12 mouse cellular contexts compared by ENCODE assay signal in the genomic region with DNA sequence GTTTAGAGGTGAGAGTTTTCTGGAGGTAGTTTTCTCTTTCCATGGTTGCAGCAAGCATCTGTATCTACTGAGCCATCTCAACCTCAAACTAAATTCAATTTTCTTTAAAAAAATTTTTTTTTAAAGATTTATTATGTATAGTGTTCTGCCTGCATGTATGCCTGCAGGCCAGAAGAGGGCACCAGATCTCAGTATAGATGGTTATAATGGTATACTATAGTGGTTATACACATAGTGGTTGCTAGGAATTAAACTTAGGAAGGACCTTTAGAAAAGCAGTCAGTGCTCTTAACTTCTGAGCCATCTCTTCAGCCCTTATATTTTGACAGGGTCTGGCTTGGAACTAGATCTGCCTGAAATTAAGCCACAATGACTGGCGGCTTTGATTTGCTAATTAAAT. TPM values are rescaled to one million over a fixed set of nuclear protein-coding genes. Genes with fewer than 3 reads are reported as not detected.
DNase-seq lines count a peak whose midpoint lies in the region; ATAC-seq and TF ChIP-seq lines count a peak whose summit lies in the region.
"Had no signal": no experiment of that assay in that cellular context is flagged by ENCODE, and none has a peak within 500 bp of the region (broad histone marks: within the 10 kb centered on the region; RNA-seq: fewer than 3 reads in every experiment).

No protein-coding gene starts in this region.

- H3K9ac ChIP-seq in heart, adult 2 months (ENCODE audit: low read depth, low read length): no peak overlapping the region
- no peak overlapping the region for H3K9ac ChIP-seq in lung, embryonic 14.5 days
- H3K9ac ChIP-seq: embryonic facial prominence, embryonic 12.5 days; lung, embryonic 15.5 days had no signal

- no peak for TF ChIP-seq POLR2A in heart, adult 2 months (IDR thresholded peaks at IDR 0.05; ENCODE audit: insufficient read depth, low read depth, low read length)

- TF ChIP-seq EP300 in heart, adult 2 months (IDR thresholded peaks at IDR 0.05; ENCODE audit: insufficient read depth, low read depth, low read length): no peak

- no peaks in the 10 kb centered on the region for H3K9me3 ChIP-seq in lung, embryonic 14.5 days (ENCODE audit: low read depth, low read length)
- H3K9me3 ChIP-seq: embryonic facial prominence, embryonic 12.5 days; lung, embryonic 15.5 days had no signal

- peak; percentile 71 for TF ChIP-seq CTCF in heart, adult 2 months (IDR thresholded peaks at IDR 0.05)
- TF ChIP-seq CTCF in lung, embryonic 14.5 days (IDR thresholded peaks at IDR 0.05; ENCODE audit: low read depth): peak; percentile 37

- H3K79me2 ChIP-seq in heart, adult 2 months (replicated peaks; ENCODE audit: control insufficient read depth, insufficient read depth, low read length): no peaks in the 10 kb centered on the region

- WGBS in heart, adult 2 months: 100% methylated on average over 1 of the region's 1 CpGs
- 91% methylated on average over 1 of the region's 1 CpGs for WGBS in lung, embryonic 14.5 days

- H3K36me3 ChIP-seq in heart, adult 2 months (ENCODE audit: control insufficient read depth, insufficient read depth, low read length): peaks cover 10% of the 10 kb centered on the region
- peaks cover 50% of the 10 kb centered on the region for H3K36me3 ChIP-seq in lung, embryonic 14.5 days (ENCODE audit: insufficient read depth)

- no peaks in the 10 kb centered on the region for H3K27me3 ChIP-seq in heart, adult 2 months (ENCODE audit: control insufficient read depth, insufficient read depth, low read length)
- no peaks in the 10 kb centered on the region for H3K27me3 ChIP-seq in lung, embryonic 14.5 days (ENCODE audit: insufficient read depth, low read length)
- H3K27me3 ChIP-seq: embryonic facial prominence, embryonic 12.5 days; lung, embryonic 15.5 days had no signal

- H3K4me3 ChIP-seq in heart, adult 2 months: no peak overlapping the region
- H3K4me3 ChIP-seq in lung, embryonic 14.5 days (ENCODE audit: low read depth, low read length): no peak overlapping the region
- H3K4me3 ChIP-seq: embryonic facial prominence, embryonic 12.5 days; lung, embryonic 15.5 days had no signal

- peaks cover 3% of the 10 kb centered on the region for H3K4me1 ChIP-seq in heart, adult 2 months (ENCODE audit: control insufficient read depth, insufficient read depth, low read length)
- H3K4me1 ChIP-seq in lung, embryonic 14.5 days (ENCODE audit: insufficient read depth): 0 out of 2 replicates have a peak, but pooled peaks cover 2% of the 10 kb centered on the region

- no peak overlapping the region for H3K27ac ChIP-seq in heart, adult 2 months
- H3K27ac ChIP-seq in lung, embryonic 14.5 days (ENCODE audit: low read depth): no peak overlapping the region
- H3K27ac ChIP-seq: embryonic facial prominence, embryonic 12.5 days; lung, embryonic 15.5 days had no signal

- intact Hi-C loops in heart, adult 2 months (cut with DNase I): no loop called here
- intact Hi-C loops in left cerebral cortex, postnatal 36 days (cut with DNase I): no loop called here

- H3K4me2 ChIP-seq in lung, embryonic 14.5 days: no peak overlapping the region
- H3K4me2 ChIP-seq: embryonic facial prominence, embryonic 12.5 days; lung, embryonic 15.5 days had no signal

- no peak for ATAC-seq in lung, embryonic 14.5 days (ENCODE audit: insufficient read depth)
- peak; percentile 73 for ATAC-seq in CD4-positive, CD25-positive, alpha-beta regulatory T cell, adult 4 months
- ATAC-seq in megakaryocyte, adult 5-6 weeks (ENCODE audit: poor library complexity, severe bottlenecking): peak; percentile 52; the same call in 1 of the 2 replicates
- ATAC-seq: forebrain, embryonic 16.5 days had no signal

- no peak for DNase-seq in heart, adult 2 months
- DNase-seq in heart, adult 9 months (ENCODE audit: low spot score in 2 of 2): no peak
- DNase-seq in lung, embryonic 14.5 days: peak; percentile 22
- no peak for DNase-seq in lung, postnatal 4 days
- DNase-seq in frontal cortex, postnatal 25 days (ENCODE audit: low spot score in 2 of 2): no peak
- no peak for DNase-seq in left cerebral cortex, postnatal 36 days (ENCODE audit: low spot score in 2 of 2)
- DNase-seq: cerebellum, adult 11-12 months had no signal

RNA-seq across cellular contexts. Expression of gene Gm49383, which starts 6.4 kb away (rescaled TPM):
- total RNA-seq in heart, adult 2 months (2021): 1 to 10 TPM; 2.2 to 3.1 TPM
- polyA plus RNA-seq in heart, adult 2 months (2012; rRNA removed): 1.00 and 2.1 TPM in 2 replicates
- 31.4 and 31.6 TPM in 2 replicates for polyA plus RNA-seq in lung, embryonic 14.5 days (2014; fragmentation: Nextera tagmentation; extraction: Ambion mirVana)
- polyA plus RNA-seq in CD4-positive, CD25-positive, alpha-beta regulatory T cell, adult 4 months (2017; shearing (Covaris generic)): 10 to 100 TPM in 1 of 2 experiments, 1 to 10 TPM in 1; 8.3 to 10.7 TPM
- total RNA-seq in megakaryocyte, adult 5-6 weeks (2015): 1.8 and 4.7 TPM in 2 replicates
- 18.6 and 18.8 TPM in 2 replicates for total RNA-seq in megakaryocyte, adult 5-6 weeks (2017)
- 1 to 10 TPM; 2.1 to 5.6 TPM for total RNA-seq in left cerebral cortex, postnatal 36 days (2021)

RNA-seq across cellular contexts. Expression of gene Mgat2, which starts 6.6 kb away (rescaled TPM):
- total RNA-seq in heart, adult 2 months (2021): 10 to 100 TPM; 18.9 to 19.2 TPM
- polyA plus RNA-seq in heart, adult 2 months (2012; rRNA removed): 6.5 and 10.6 TPM in 2 replicates
- polyA plus RNA-seq in lung, embryonic 14.5 days (2014; fragmentation: Nextera tagmentation; extraction: Ambion mirVana): 61.4 and 62.0 TPM in 2 replicates
- polyA plus RNA-seq in CD4-positive, CD25-positive, alpha-beta regulatory T cell, adult 4 months (2017; shearing (Covaris generic)): 10 to 100 TPM in 1 of 2 experiments, 1 to 10 TPM in 1; 7.0 to 18.8 TPM
- total RNA-seq in megakaryocyte, adult 5-6 weeks (2015): 82.9 and 91.6 TPM in 2 replicates
- 89.3 and 91.9 TPM in 2 replicates for total RNA-seq in megakaryocyte, adult 5-6 weeks (2017)
- total RNA-seq in left cerebral cortex, postnatal 36 days (2021): 10 to 100 TPM; 27.3 to 30.7 TPM

RNA-seq across cellular contexts. Expression of gene Rpl36al, which starts 6.6 kb away (rescaled TPM):
- total RNA-seq in heart, adult 2 months (2021): 100 to 1,000 TPM; 196 to 230 TPM
- 91.2 and 92.2 TPM in 2 replicates for polyA plus RNA-seq in heart, adult 2 months (2012; rRNA removed)
- 591 and 633 TPM in 2 replicates for polyA plus RNA-seq in lung, embryonic 14.5 days (2014; fragmentation: Nextera tagmentation; extraction: Ambion mirVana)
- 100 to 1,000 TPM; 393 to 542 TPM for polyA plus RNA-seq in CD4-positive, CD25-positive, alpha-beta regulatory T cell, adult 4 months (2017; shearing (Covaris generic))
- 691 and 759 TPM in 2 replicates for total RNA-seq in megakaryocyte, adult 5-6 weeks (2015)
- total RNA-seq in megakaryocyte, adult 5-6 weeks (2017): 982 and 1,157 TPM in 2 replicates
- total RNA-seq in left cerebral cortex, postnatal 36 days (2021): 100 to 1,000 TPM; 165 to 192 TPM

RNA-seq across cellular contexts. Expression of gene Dnaaf2, which starts 7.7 kb away (rescaled TPM):
- under 1 TPM; 0.50 to 0.80 TPM for total RNA-seq in heart, adult 2 months (2021)
- 0.67 and 0.94 TPM in 2 replicates for polyA plus RNA-seq in heart, adult 2 months (2012; rRNA removed)
- 9.3 and 11.3 TPM in 2 replicates for polyA plus RNA-seq in lung, embryonic 14.5 days (2014; fragmentation: Nextera tagmentation; extraction: Ambion mirVana)
- polyA plus RNA-seq in CD4-positive, CD25-positive, alpha-beta regulatory T cell, adult 4 months (2017; shearing (Covaris generic)): 1 to 10 TPM; 2.5 to 2.8 TPM
- total RNA-seq in megakaryocyte, adult 5-6 weeks (2015): 3.7 and 4.4 TPM in 2 replicates
- total RNA-seq in megakaryocyte, adult 5-6 weeks (2017): 3.5 and 7.2 TPM in 2 replicates
- total RNA-seq in left cerebral cortex, postnatal 36 days (2021): 1 to 10 TPM; 1.8 to 1.9 TPM

RNA-seq across cellular contexts. Expression of gene Gm49384, which starts 13.5 kb away (rescaled TPM):
- 1 to 10 TPM; 1.7 to 1.8 TPM for total RNA-seq in heart, adult 2 months (2021)
- polyA plus RNA-seq in heart, adult 2 months (2012; rRNA removed): not detected in 2 replicates
- polyA plus RNA-seq in lung, embryonic 14.5 days (2014; fragmentation: Nextera tagmentation; extraction: Ambion mirVana): 28.1 and 28.7 TPM in 2 replicates
- 1 to 10 TPM; 8.1 to 8.9 TPM for polyA plus RNA-seq in CD4-positive, CD25-positive, alpha-beta regulatory T cell, adult 4 months (2017; shearing (Covaris generic))
- 8.8 and 19.8 TPM in 2 replicates for total RNA-seq in megakaryocyte, adult 5-6 weeks (2015)
- 8.3 and 12.8 TPM in 2 replicates for total RNA-seq in megakaryocyte, adult 5-6 weeks (2017)
- 1 to 10 TPM; 2.2 to 2.8 TPM for total RNA-seq in left cerebral cortex, postnatal 36 days (2021)
